Mouse (Mus musculus): ENCODE data around the gene Xxylt1. TPM values are rescaled to one million over a fixed set of nuclear protein-coding genes. Genes with fewer than 3 reads are reported as not detected.

Xxylt1 gene
- polyA plus RNA-seq, 1 experiment from 2014 or later: 8.4 TPM

- ATAC-seq (ENCODE audit: extremely low read depth, insufficient number of reproducible peaks, low FRiP score, low TSS enrichment): no peak
- H3K4me2 ChIP-seq: no peak overlapping the region
- 80% methylated on average over 14 of the region's 14 CpGs for WGBS
- no peaks in the 10 kb centered on the region for H3K4me1 ChIP-seq
- no peaks in the 10 kb centered on the region for H3K36me3 ChIP-seq
- no peaks in the 10 kb centered on the region for H3K27me3 ChIP-seq (replicated peaks)
- no peak overlapping the region for H3K4me3 ChIP-seq
- peaks cover 24% of the 10 kb centered on the region for H3K9me3 ChIP-seq
- H3K9ac ChIP-seq: no peak overlapping the region
- H3K27ac ChIP-seq (replicated peaks): no peak overlapping the region
These were observed 165.5 kb downstream of the Xxylt1 start for GRCm38 (mm10) chr16:30915611-30916220.

Other genes with a start within 250 kb of the Xxylt1 start
- 10.3 and 10.9 TPM in 2 replicates for gene Acap2, start 119.8 kb upstream of the Xxylt1 start, polyA plus RNA-seq (2015; fragmentation: Nextera tagmentation; extraction: Ambion mirVana)
- 92.6 and 93.3 TPM in 2 replicates for gene Ppp1r2, start 193.8 kb upstream of the Xxylt1 start, polyA plus RNA-seq (2015; fragmentation: Nextera tagmentation; extraction: Ambion mirVana)
- gene Apod, start 233.4 kb upstream of the Xxylt1 start, polyA plus RNA-seq (2015; fragmentation: Nextera tagmentation; extraction: Ambion mirVana): 0.23 TPM in 1 of 2 replicates, not detected in the other